Mouse (Mus musculus): ENCODE results near the gene U2af1l4. TPM values are rescaled to one million over a fixed set of nuclear protein-coding genes. Genes with fewer than 3 reads are reported as not detected.

U2af1l4 gene
- polyA plus RNA-seq, 1 experiment from 2014 or later: 82.4 TPM

DNA sequence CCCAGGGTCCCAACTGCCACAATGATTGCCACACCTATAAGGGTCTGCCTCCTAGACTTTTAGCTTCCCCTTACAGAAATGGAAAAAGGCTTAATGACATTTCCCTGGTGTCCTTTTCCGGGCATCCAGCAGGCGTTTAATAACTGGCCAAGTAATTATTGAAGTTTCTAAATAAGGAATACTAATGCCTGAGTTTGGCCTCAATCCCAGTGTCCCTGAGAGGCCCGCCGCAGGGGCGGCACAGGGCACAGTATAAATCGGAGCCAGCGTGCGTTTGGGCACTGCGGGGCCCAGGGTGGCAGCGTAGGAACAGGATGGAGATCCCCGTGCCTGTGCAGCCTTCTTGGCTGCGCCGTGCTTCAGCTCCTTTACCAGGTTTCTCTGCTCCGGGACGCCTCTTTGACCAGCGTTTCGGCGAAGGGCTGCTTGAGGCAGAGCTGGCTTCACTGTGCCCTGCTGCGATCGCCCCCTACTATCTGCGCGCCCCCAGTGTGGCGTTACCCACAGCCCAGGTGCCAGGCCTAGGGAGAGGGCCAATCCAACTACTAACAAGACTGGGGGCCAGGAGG is 10.0 kb upstream of the U2af1l4 start:
- Histone ChIP-seq H3K9ac (peak overlapping the region; percentile 76), H3K27ac (ENCODE audit: poor library complexity, severe bottlenecking) (peak overlapping the region; percentile 86), H3K4me2 (peak overlapping the region; percentile 82), H3K9me3 (replicated peaks) (no peaks in the 10 kb centered on the region), H3K27me3 (replicated peaks) (no peaks in the 10 kb centered on the region), H3K36me3 (peaks cover 48% of the 10 kb centered on the region), H3K4me1 (replicated peaks) (peaks cover 15% of the 10 kb centered on the region), H3K4me3 (peak overlapping the region; percentile 66)
- no peak for ATAC-seq (ENCODE audit: insufficient number of reproducible peaks, low FRiP score)
- 6% methylated on average over 23 of the region's 23 CpGs for WGBS

DNA sequence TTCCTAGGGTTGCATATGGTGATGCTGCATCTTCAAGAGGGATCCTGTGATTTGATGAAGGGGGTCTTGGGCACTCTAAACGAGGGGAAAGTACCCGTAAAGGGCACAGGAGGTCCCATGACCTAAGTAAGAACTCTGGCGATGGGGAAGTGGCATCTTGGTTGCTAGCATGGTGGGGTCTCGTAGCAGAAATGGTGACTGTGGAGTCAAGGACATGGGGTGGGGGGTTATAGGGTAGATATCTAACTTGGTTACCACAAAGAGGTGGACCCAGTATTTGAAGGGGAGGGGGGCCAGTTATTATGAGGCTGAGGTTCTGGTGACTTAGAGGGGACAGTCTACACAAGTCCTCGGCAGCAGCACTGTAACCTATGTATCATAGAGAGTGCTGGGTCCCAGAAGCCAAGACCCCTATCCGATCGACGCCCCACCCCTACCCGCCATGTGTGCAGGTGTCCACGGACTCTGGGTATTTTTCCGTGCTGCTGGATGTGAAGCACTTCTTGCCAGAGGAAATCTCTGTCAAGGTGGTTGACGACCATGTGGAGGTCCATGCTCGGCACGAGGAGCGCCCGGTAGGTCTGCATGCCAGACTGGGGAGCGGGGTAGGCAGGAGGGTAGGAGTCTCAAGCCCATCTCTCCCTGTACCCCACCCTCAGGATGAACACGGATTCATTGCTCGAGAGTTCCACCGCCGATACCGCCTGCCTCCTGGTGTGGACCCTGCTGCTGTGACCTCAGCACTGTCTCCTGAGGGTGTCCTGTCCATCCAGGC is 9.1 kb upstream of the U2af1l4 start:
- Histone ChIP-seq H3K27me3 (replicated peaks) (no peaks in the 10 kb centered on the region), H3K4me1 (replicated peaks) (peaks cover 23% of the 10 kb centered on the region), H3K4me2 (peak overlapping the region; percentile 82), H3K9ac (peak overlapping the region; percentile 76), H3K27ac (ENCODE audit: poor library complexity, severe bottlenecking) (no peak overlapping the region), H3K36me3 (peaks cover 40% of the 10 kb centered on the region), H3K4me3 (peak overlapping the region; percentile 66), H3K9me3 (replicated peaks) (no peaks in the 10 kb centered on the region)
- ATAC-seq (ENCODE audit: insufficient number of reproducible peaks, low FRiP score): no peak
- whole genome bisulfite sequencing: 85% methylated on average over 22 of the region's 22 CpGs

DNA sequence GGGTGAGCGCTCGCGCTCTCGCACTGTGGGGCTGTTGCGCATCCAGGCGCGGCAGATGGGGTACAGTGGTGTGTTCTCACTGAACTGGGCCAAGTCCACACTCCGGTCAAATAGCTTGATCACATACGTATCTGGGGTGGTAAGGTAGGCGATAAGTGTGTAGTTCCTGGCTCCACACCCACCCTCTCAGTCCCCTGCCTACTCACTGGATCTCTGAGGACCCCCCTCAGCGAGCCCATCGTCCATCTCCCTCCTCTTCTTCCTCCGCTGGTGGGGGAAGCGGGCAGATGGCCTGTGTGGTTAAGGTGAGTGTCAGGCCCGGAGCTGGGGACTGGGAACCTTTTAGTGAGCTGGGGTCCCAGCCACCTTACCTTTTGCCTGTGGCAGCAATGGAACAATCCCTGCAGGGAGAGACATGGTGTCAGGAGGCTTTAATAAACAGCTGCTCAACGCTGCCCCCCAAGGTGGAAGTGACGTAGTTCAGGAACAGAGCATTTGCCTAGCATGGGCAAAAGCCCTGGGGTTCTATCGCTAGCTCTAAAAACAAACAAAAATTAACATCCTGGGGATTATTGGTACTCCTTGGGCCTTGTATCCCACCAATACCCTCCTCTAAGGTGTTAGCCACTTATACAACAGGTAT is 6.1 kb upstream of the U2af1l4 start:
- Histone ChIP-seq H3K9ac (no peak overlapping the region), H3K4me1 (replicated peaks) (peaks cover 26% of the 10 kb centered on the region), H3K36me3 (peaks cover 37% of the 10 kb centered on the region), H3K9me3 (replicated peaks) (no peaks in the 10 kb centered on the region), H3K4me3 (no peak overlapping the region), H3K4me2 (no peak overlapping the region), H3K27ac (ENCODE audit: poor library complexity, severe bottlenecking) (no peak overlapping the region), H3K27me3 (replicated peaks) (no peaks in the 10 kb centered on the region)
- WGBS: 92% methylated on average over 18 of the region's 18 CpGs
- ATAC-seq (ENCODE audit: insufficient number of reproducible peaks, low FRiP score): no peak

DNA sequence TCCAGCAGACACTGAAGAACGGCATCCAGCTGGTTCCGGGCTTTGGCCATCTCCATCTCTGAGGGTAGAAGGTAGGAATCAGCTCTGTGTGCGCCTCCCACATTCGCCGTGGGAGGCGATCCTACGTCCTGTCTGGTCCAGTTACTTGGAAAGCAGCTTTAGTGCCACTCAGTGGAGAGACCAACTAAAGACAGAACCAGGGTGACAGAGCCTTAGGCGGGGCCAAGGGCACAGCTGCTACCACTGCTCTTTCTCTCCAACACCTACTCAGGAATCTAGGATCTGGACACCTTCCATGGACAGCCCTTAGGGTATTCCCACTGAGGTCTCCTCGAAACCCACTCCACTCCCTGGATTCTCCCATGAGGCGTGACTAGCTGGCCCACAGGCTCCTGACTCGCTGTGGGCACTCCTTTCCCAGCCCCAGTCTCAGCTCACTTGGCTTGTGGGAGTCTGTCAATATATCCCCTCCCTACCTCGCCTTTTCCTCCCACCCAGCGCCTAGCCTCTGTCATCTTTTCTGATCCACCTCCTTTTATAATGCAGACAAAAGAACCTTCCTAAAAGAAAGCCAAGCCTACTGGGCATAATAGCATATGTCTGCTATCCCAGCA is 5.1 kb upstream of the U2af1l4 start:
- Histone ChIP-seq H3K27me3 (replicated peaks) (no peaks in the 10 kb centered on the region), H3K4me3 (peak overlapping the region; percentile 67), H3K4me1 (replicated peaks) (peaks cover 26% of the 10 kb centered on the region), H3K9ac (0 out of 2 replicates have a peak overlapping the region, but pooled peaks have one; percentile 87), H3K36me3 (peaks cover 37% of the 10 kb centered on the region), H3K27ac (ENCODE audit: poor library complexity, severe bottlenecking) (no peak overlapping the region), H3K4me2 (peak overlapping the region; percentile 95), H3K9me3 (replicated peaks) (no peaks in the 10 kb centered on the region)
- 87% methylated on average over 13 of the region's 13 CpGs for WGBS
- no peak for ATAC-seq (ENCODE audit: insufficient number of reproducible peaks, low FRiP score)

DNA sequence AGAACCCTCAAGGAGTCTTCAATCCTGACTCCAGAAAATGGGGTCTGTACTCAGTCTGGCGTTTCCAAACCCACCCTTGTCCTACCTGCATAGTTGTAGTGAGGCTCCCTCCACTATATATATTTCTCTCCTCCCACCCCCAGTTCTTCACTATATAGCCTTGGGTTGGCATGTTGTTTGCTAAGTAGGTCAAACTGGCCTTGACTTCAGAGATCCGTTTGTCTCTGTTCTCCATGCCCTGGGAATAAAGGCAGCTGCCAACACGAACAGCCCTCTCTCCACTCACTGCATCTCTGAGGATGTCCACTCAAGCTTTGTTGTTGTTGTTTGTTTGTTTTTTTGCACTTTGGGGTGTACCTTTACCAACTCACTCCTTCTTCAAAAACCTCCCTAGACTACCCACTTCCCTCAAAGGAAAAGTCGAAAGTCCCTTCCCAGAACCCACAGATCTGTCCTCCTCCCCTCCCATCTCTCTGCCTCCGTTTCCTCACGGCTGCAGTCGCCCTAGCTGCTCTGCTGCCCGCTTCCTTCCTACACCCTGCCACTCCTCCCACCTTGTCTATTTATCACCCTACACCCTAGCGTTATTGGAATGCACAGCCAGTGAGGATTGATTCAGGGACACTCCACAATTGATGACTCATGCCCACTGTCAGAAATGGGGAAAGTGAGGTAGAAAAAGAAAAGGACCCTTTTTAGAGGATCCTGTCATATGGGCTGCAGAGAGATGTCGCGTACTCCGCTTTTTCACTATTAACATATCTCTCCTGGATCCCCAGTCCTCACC is 4.3 kb upstream of the U2af1l4 start:
- Histone ChIP-seq H3K27ac (ENCODE audit: poor library complexity, severe bottlenecking) (peak overlapping the region; percentile 45), H3K4me2 (peak overlapping the region; percentile 95), H3K27me3 (replicated peaks) (no peaks in the 10 kb centered on the region), H3K4me3 (peak overlapping the region; percentile 67), H3K9me3 (replicated peaks) (no peaks in the 10 kb centered on the region), H3K4me1 (replicated peaks) (peaks cover 18% of the 10 kb centered on the region), H3K9ac (peak overlapping the region; percentile 87), H3K36me3 (peaks cover 37% of the 10 kb centered on the region)
- ATAC-seq (ENCODE audit: insufficient number of reproducible peaks, low FRiP score): 0 out of 2 replicates have a peak, but pooled peaks have one; percentile 10
- 13% methylated on average over 12 of the region's 12 CpGs for WGBS

DNA sequence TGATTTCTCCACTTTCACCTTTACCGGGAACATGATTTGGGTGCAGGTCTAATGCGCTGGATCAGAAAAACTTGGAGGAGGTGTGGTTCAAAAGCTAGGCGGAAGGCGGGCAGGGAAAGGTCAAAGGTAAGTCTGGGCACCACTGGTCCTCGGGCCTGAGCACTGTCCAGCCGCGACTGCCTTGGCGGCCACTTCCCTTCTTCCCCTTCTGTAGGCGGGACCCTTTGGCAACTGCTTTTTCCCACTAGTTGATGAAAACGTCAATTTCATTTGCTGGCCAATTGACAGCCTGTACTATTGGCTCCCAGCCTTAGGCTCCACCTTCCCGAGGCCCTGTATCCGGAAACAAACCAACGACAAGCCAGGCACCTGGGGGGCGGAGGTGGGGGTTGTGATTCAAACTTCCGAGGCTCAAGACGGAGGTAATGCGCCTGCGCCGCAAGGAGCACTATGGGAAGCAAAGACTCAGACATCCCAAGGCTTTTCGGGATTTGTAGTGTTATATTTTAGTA is 3.6 kb upstream of the U2af1l4 start, which contains the start of gene Lin37:
Gene Lin37, minus strand, starts transcription at position 396 of the 512 bp plus-strand sequence.
- Histone ChIP-seq H3K27ac (ENCODE audit: poor library complexity, severe bottlenecking) (peak within 1 kb of the TSS; percentile 58), H3K4me3 (peak within 1 kb of the TSS; percentile 67), H3K9me3 (replicated peaks) (no peaks in the 10 kb centered on the region), H3K4me1 (replicated peaks) (peaks cover 20% of the 10 kb centered on the region), H3K9ac (peak within 1 kb of the TSS; percentile 87), H3K4me2 (peak within 1 kb of the TSS; percentile 95), H3K27me3 (replicated peaks) (no peaks in the 10 kb centered on the region), H3K36me3 (peaks cover 34% of the 10 kb centered on the region)
- peak; percentile 83 for ATAC-seq (ENCODE audit: insufficient number of reproducible peaks, low FRiP score)
- under 1% methylated on average over 20 of the region's 20 CpGs for WGBS

DNA sequence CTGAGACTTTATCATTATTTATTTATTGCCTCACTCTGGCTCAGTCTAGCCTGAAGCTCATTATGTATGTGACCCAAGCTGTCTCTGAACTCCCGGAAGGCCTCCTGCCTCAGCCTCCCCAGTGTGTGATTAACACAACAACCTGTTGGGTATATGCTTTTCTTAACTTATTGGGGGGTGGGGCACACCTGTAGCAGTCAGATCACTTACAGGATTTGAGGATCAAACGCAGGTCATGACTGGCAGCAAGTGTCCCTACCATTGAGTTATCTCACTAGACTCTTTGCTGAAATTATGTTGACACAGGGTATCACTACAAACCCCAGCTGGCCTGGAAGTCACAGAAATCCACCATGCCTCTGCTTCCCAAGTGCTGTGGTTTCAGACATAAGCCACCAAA is 2.8 kb upstream of the U2af1l4 start:
- H3K36me3 ChIP-seq: peaks cover 34% of the 10 kb centered on the region
- H3K4me3 ChIP-seq: no peak overlapping the region
- WGBS: 76% methylated on average over 2 of the region's 2 CpGs
- H3K27me3 ChIP-seq (replicated peaks): no peaks in the 10 kb centered on the region
- no peak overlapping the region for H3K27ac ChIP-seq (ENCODE audit: poor library complexity, severe bottlenecking)
- no peaks in the 10 kb centered on the region for H3K9me3 ChIP-seq (replicated peaks)
- H3K4me1 ChIP-seq (replicated peaks): peaks cover 20% of the 10 kb centered on the region
- 0 out of 2 replicates have a peak overlapping the region, but pooled peaks have one; percentile 95 for H3K4me2 ChIP-seq
- no peak for ATAC-seq (ENCODE audit: insufficient number of reproducible peaks, low FRiP score)
- no peak overlapping the region for H3K9ac ChIP-seq

DNA sequence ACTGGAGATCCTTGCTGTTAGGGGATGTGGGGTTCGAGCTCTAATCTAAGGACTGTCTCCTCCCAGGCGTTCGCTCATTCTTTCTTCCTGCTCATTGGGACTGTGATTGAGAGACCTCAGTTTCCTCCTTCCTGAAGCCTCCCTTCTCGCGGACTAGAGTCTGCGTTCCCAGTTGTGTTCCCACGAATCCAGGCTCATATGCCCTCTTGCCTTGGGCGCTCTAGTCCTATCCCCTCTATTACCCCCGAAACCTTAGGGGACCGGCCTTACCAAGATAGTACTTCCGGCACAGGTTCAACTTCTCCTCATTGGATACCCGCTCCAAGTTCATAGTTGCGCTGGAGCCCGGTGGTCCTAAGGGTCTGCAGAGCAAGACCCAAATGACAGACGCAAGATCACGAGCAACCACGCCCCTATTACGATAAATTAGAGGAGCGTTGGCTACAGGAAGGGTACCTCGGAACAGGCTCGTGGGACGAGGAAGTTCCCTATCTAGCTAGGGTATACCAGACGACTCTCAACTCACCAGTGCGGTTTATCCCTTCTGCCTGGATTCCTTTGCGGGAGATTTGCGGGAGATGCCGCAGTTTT is 480 bp upstream of the U2af1l4 start:
- no peaks in the 10 kb centered on the region for H3K9me3 ChIP-seq (replicated peaks)

DNA sequence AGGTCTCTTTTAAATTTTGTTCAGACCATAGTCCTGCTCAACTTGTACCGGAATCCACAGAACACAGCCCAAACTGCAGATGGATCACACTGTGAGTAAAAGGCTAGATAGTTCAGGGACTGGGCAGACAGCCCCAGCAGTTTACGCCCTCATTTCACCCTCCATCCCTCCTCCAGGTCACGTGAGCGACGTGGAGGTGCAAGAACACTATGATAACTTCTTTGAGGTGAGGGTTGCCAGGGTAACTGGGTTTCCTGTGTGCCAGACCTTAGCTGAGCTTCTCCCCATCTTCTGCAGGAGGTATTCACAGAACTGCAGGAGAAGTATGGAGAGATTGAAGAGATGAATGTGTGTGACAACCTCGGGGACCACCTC is 792 bp downstream of the U2af1l4 start:
- Histone ChIP-seq H3K9me3 (replicated peaks) (no peaks in the 10 kb centered on the region), H3K4me3 (peak overlapping the region; percentile 68), H3K27ac (ENCODE audit: poor library complexity, severe bottlenecking) (peak overlapping the region; percentile 94; the same call in 1 of the 2 replicates), H3K9ac (peak overlapping the region; percentile 77), H3K27me3 (replicated peaks) (no peaks in the 10 kb centered on the region), H3K36me3 (peaks cover 41% of the 10 kb centered on the region), H3K4me1 (replicated peaks) (peaks cover 10% of the 10 kb centered on the region), H3K4me2 (peak overlapping the region; percentile 64)
- WGBS: 19% methylated on average over 6 of the region's 6 CpGs
- ATAC-seq (ENCODE audit: insufficient number of reproducible peaks, low FRiP score): no peak; the same call in 1 of the 2 replicates

More for the DNA sequence above, 480 bp upstream of the U2af1l4 start:
- peaks cover 32% of the 10 kb centered on the region for H3K36me3 ChIP-seq
- peak overlapping the region; percentile 68 for H3K4me3 ChIP-seq
- WGBS: 2% methylated on average over 27 of the region's 27 CpGs
- no peak for ATAC-seq (ENCODE audit: insufficient number of reproducible peaks, low FRiP score)
- H3K4me2 ChIP-seq: peak overlapping the region; percentile 84
- H3K4me1 ChIP-seq (replicated peaks): peaks cover 20% of the 10 kb centered on the region
- H3K27me3 ChIP-seq (replicated peaks): no peaks in the 10 kb centered on the region
- peak overlapping the region; percentile 76 for H3K9ac ChIP-seq
- H3K27ac ChIP-seq (ENCODE audit: poor library complexity, severe bottlenecking): peak overlapping the region; percentile 94

All from heart, embryonic 12.5 days (tissue).